Mouse (Mus musculus): Measurements from ENCODE around the gene Dact3. TPM values are rescaled to one million over a fixed set of nuclear protein-coding genes. Genes with fewer than 3 reads are reported as not detected.

Gene Dact3
- polyA plus RNA-seq, 1 experiment from 2014 or later: 2.6 TPM

DNA sequence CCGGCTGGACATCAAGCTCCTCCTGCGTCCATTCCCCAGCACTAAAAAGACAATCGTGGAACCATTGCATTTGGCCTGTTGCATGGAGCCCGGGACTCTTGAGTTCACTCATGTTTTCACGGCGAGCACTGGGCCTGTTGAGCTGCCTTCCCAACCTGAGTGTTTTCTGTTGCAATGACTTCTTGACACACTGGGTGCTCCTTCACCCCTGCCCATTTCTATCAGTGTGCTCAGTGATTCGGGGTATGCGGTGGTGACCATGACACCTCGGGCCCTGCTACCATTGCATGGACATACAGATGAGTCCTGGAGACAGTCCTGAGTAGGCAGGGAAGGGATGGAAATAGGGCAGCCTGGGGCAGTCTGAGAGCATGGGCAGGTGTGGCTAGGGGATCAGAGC, 2.6 kb upstream of the Dact3 start:
- no peak for ATAC-seq
- H3K9me3 ChIP-seq (ENCODE audit: control insufficient read depth, low read length): no peaks in the 10 kb centered on the region
- H3K4me3 ChIP-seq (replicated peaks; ENCODE audit: low read length): no peak overlapping the region
- H3K36me3 ChIP-seq (ENCODE audit: control insufficient read depth, insufficient read depth): no peaks in the 10 kb centered on the region
- WGBS: 92% methylated on average over 9 of the region's 9 CpGs
- H3K4me1 ChIP-seq (replicated peaks; ENCODE audit: control insufficient read depth, insufficient read depth, low read length): peaks cover 30% of the 10 kb centered on the region
- no peaks in the 10 kb centered on the region for H3K27me3 ChIP-seq (replicated peaks; ENCODE audit: control insufficient read depth, insufficient read depth, low read length)
- H3K9ac ChIP-seq (replicated peaks; ENCODE audit: low read depth, low read length): no peak overlapping the region
- H3K4me2 ChIP-seq (ENCODE audit: low read length): no peak overlapping the region
- no peak overlapping the region for H3K27ac ChIP-seq (ENCODE audit: low read length)

DNA sequence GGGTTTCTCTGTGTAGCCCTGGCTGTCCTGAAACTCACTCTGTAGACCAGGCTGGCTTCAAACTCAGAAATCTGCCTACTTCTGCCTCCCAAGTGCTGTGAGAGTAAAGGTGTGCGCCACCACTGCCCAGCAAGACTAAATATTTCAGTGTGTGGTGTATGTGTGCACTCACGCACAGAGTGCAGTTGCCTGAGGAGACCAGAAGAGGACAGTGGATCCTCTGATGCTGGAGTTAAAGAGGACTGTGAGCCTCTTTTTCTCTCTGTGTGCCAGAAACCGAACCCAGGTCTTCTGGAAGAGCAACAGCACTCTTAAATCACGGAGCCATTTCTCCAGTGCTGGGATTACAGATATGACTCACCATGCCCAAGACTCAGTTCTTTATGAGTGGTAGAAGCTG, 1.7 kb upstream of the Dact3 start:
- H3K9me3 ChIP-seq (ENCODE audit: control insufficient read depth, low read length): no peaks in the 10 kb centered on the region
- no peaks in the 10 kb centered on the region for H3K27me3 ChIP-seq (replicated peaks; ENCODE audit: control insufficient read depth, insufficient read depth, low read length)
- no peak overlapping the region; the same call in 1 of the 2 replicates for H3K4me2 ChIP-seq (ENCODE audit: low read length)
- no peak for ATAC-seq
- H3K9ac ChIP-seq (replicated peaks; ENCODE audit: low read depth, low read length): no peak overlapping the region
- H3K4me3 ChIP-seq (replicated peaks; ENCODE audit: low read length): no peak overlapping the region
- H3K4me1 ChIP-seq (replicated peaks; ENCODE audit: control insufficient read depth, insufficient read depth, low read length): peaks cover 30% of the 10 kb centered on the region
- no peak overlapping the region for H3K27ac ChIP-seq (ENCODE audit: low read length)
- no peaks in the 10 kb centered on the region for H3K36me3 ChIP-seq (ENCODE audit: control insufficient read depth, insufficient read depth)
- WGBS: 92% methylated on average over 4 of the region's 4 CpGs

DNA sequence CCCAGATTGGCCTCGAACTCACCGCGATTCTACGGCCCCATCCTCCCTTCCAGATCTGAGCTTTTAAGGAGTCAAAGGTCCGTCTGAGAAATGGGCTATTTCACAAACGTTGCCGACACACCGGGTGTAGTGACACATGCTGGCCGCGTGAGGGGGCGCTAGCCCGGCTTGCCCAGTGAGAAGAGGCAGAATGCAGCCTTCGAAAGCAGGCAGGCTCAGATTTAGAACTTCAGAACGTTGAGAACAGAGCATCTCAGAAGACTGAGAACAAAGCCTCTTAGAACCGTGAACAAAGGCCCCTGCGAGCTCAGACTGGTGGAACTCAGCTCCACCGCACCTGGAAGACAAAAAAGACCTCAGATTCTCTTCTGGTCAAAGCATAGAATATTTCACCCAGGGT, 927 bp upstream of the Dact3 start:
- no peak for ATAC-seq
- peaks cover 30% of the 10 kb centered on the region for H3K4me1 ChIP-seq (replicated peaks; ENCODE audit: control insufficient read depth, insufficient read depth, low read length)
- no peaks in the 10 kb centered on the region for H3K27me3 ChIP-seq (replicated peaks; ENCODE audit: control insufficient read depth, insufficient read depth, low read length)
- H3K4me3 ChIP-seq (replicated peaks; ENCODE audit: low read length): peak overlapping the region; percentile 44
- H3K36me3 ChIP-seq (ENCODE audit: control insufficient read depth, insufficient read depth): no peaks in the 10 kb centered on the region
- H3K9ac ChIP-seq (replicated peaks; ENCODE audit: low read depth, low read length): peak overlapping the region; percentile 33
- no peaks in the 10 kb centered on the region for H3K9me3 ChIP-seq (ENCODE audit: control insufficient read depth, low read length)
- peak overlapping the region; percentile 55 for H3K4me2 ChIP-seq (ENCODE audit: low read length)
- WGBS: 4% methylated on average over 17 of the region's 17 CpGs
- peak overlapping the region; percentile 90 for H3K27ac ChIP-seq (ENCODE audit: low read length)

DNA sequence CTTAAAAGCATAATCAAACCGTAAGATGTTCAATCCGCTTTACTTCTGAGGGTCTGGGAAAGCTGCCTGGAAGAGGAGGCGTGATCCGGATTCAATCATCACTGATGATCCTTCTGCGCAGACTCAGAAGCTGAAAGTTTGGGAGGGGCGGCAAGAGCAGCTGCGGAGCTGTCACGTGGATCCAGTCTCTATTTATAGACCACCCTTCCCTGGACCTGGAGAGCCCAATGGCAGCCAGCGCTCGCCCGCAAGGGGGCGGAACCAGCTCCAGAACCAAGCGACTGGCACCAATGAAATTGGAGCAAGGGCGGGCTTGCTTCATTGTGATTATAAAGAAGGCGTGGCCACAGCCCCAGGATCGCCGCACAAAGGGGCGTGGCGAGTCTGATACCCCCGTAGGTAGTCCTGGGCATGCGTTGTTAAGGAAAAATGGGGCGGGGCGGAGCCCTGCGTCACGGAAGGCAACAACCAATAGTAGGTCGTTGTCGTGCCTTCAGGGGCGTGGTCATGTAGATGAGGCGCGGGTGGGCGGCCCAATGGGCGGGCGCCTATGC, 284 bp upstream of the Dact3 start:
- under 1% methylated on average over 33 of the region's 33 CpGs for WGBS

DNA sequence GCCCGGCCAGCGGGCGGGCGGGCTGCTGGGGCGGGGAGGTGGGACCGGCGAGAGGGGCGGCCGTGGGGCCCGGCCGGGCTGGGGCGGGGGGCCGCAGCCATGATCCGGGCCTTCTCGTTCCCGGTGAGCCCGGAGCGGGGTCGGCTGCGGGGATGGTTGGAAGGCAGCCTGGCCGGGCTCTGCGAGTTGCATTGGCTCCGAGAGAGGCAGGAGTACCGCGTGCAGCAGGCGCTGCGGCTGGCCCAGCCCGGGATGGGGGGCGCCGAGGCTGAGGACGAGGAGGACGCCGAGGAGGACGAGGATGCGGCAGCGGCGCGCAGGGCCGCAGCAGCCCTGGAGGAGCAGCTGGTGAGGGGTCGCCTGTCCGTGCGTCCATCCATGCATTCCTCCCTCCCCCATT, 209 bp downstream of the Dact3 start:
- H3K9ac ChIP-seq (replicated peaks; ENCODE audit: low read depth, low read length): peak overlapping the region; percentile 86
- no peaks in the 10 kb centered on the region for H3K36me3 ChIP-seq (ENCODE audit: control insufficient read depth, insufficient read depth)
- H3K27me3 ChIP-seq (replicated peaks; ENCODE audit: control insufficient read depth, insufficient read depth, low read length): no peaks in the 10 kb centered on the region
- WGBS: under 1% methylated on average over 36 of the region's 42 CpGs
- peak overlapping the region; percentile 78 for H3K27ac ChIP-seq (ENCODE audit: low read length)
- peak; percentile 49 for ATAC-seq
- peak overlapping the region; percentile 86 for H3K4me3 ChIP-seq (replicated peaks; ENCODE audit: low read length)
- no peaks in the 10 kb centered on the region for H3K9me3 ChIP-seq (ENCODE audit: control insufficient read depth, low read length)
- peaks cover 29% of the 10 kb centered on the region for H3K4me1 ChIP-seq (replicated peaks; ENCODE audit: control insufficient read depth, insufficient read depth, low read length)
- peak overlapping the region; percentile 88 for H3K4me2 ChIP-seq (ENCODE audit: low read length)

More for the DNA sequence above, 284 bp upstream of the Dact3 start:
- peak; percentile 95 for ATAC-seq
- peak overlapping the region; percentile 86 for H3K4me3 ChIP-seq (replicated peaks; ENCODE audit: low read length)
- no peaks in the 10 kb centered on the region for H3K36me3 ChIP-seq (ENCODE audit: control insufficient read depth, insufficient read depth)
- H3K4me1 ChIP-seq (replicated peaks; ENCODE audit: control insufficient read depth, insufficient read depth, low read length): peaks cover 28% of the 10 kb centered on the region
- H3K4me2 ChIP-seq (ENCODE audit: low read length): peak overlapping the region; percentile 88
- peak overlapping the region; percentile 90 for H3K27ac ChIP-seq (ENCODE audit: low read length)
- H3K9ac ChIP-seq (replicated peaks; ENCODE audit: low read depth, low read length): peak overlapping the region; percentile 86
- H3K9me3 ChIP-seq (ENCODE audit: control insufficient read depth, low read length): no peaks in the 10 kb centered on the region
- H3K27me3 ChIP-seq (replicated peaks; ENCODE audit: control insufficient read depth, insufficient read depth, low read length): no peaks in the 10 kb centered on the region

DNA sequence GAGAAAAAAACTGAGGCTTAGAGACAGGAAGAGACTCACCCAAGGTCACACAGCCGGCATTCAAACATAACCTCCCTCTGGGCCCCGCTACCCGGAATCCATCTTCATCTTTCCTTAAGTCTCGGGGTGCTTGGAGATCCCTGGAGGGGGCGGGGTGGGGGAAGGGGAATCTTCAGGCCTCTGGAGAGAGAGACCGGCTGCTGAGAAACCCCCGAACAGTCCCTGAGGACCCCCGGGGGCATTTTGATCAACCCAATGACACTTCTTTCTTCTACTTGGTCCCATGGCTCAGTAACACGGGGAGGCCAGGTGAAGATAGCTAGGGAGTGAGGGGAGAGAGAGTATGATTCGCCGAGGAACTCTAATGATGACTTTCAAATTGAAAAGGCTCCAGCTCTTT, 889 bp downstream of the Dact3 start:
- peak overlapping the region; percentile 86 for H3K9ac ChIP-seq (replicated peaks; ENCODE audit: low read depth, low read length)
- peak overlapping the region; percentile 86 for H3K4me3 ChIP-seq (replicated peaks; ENCODE audit: low read length)
- H3K27me3 ChIP-seq (replicated peaks; ENCODE audit: control insufficient read depth, insufficient read depth, low read length): no peaks in the 10 kb centered on the region
- H3K4me1 ChIP-seq (replicated peaks; ENCODE audit: control insufficient read depth, insufficient read depth, low read length): peaks cover 30% of the 10 kb centered on the region
- H3K36me3 ChIP-seq (ENCODE audit: control insufficient read depth, insufficient read depth): no peaks in the 10 kb centered on the region
- no peaks in the 10 kb centered on the region for H3K9me3 ChIP-seq (ENCODE audit: control insufficient read depth, low read length)
- WGBS: 11% methylated on average over 11 of the region's 11 CpGs
- ATAC-seq: no peak
- no peak overlapping the region for H3K27ac ChIP-seq (ENCODE audit: low read length)
- H3K4me2 ChIP-seq (ENCODE audit: low read length): peak overlapping the region; percentile 88

DNA sequence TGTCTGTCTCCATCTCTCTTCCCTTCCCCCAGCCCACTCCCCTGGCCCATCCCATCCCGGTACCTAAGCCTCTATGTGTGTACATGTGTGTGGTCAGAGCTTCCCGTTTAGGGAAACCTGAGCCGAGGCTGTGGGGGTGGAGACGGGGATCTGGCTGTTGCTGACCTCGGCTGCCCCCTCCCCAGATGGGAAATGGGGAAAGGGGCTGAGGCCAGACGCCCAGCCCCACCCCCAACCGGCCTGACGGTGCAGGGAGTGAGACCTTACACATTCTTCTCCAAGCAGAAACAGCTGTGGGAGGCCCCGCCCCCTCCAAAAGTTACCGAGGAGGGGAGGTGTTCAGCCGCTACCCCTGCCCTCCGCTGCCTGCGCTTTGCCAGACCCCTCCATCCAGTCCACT, 1.5 kb downstream of the Dact3 start:
- H3K4me1 ChIP-seq (replicated peaks; ENCODE audit: control insufficient read depth, insufficient read depth, low read length): peaks cover 30% of the 10 kb centered on the region
- 10% methylated on average over 13 of the region's 13 CpGs for WGBS

DNA sequence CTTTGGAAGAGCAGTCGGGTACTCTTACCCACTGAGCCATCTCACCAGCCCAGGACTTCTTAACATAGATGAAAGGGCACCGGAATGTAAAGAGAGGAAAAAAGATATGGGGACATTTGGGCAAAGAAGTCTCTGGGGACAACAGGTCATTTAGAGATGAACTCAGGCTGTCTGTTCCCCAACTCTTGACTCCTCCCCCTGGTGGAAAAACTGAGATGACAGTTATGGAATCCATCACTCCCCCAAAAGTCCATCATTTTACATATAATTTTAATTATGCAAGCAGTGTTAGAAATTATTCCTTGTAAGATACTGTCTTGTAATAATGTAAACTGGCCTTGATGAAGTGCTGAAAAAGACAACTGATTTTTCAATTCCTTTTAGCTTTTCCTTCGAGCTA, 2.6 kb downstream of the Dact3 start:
- no peaks in the 10 kb centered on the region for H3K9me3 ChIP-seq (ENCODE audit: control insufficient read depth, low read length)
- H3K27ac ChIP-seq (ENCODE audit: low read length): no peak overlapping the region
- ATAC-seq: no peak
- 88% methylated on average over 3 of the region's 3 CpGs for WGBS
- H3K27me3 ChIP-seq (replicated peaks; ENCODE audit: control insufficient read depth, insufficient read depth, low read length): no peaks in the 10 kb centered on the region
- H3K4me3 ChIP-seq (replicated peaks; ENCODE audit: low read length): no peak overlapping the region
- H3K36me3 ChIP-seq (ENCODE audit: control insufficient read depth, insufficient read depth): no peaks in the 10 kb centered on the region
- H3K9ac ChIP-seq (replicated peaks; ENCODE audit: low read depth, low read length): no peak overlapping the region
- H3K4me1 ChIP-seq (replicated peaks; ENCODE audit: control insufficient read depth, insufficient read depth, low read length): peaks cover 27% of the 10 kb centered on the region
- H3K4me2 ChIP-seq (ENCODE audit: low read length): no peak overlapping the region

More for the DNA sequence above, 1.5 kb downstream of the Dact3 start:
- no peaks in the 10 kb centered on the region for H3K36me3 ChIP-seq (ENCODE audit: control insufficient read depth, insufficient read depth)
- no peak overlapping the region for H3K27ac ChIP-seq (ENCODE audit: low read length)
- peak overlapping the region; percentile 88 for H3K4me2 ChIP-seq (ENCODE audit: low read length)
- peak overlapping the region; percentile 35 for H3K9ac ChIP-seq (replicated peaks; ENCODE audit: low read depth, low read length)
- ATAC-seq: no peak
- no peaks in the 10 kb centered on the region for H3K27me3 ChIP-seq (replicated peaks; ENCODE audit: control insufficient read depth, insufficient read depth, low read length)
- H3K9me3 ChIP-seq (ENCODE audit: control insufficient read depth, low read length): no peaks in the 10 kb centered on the region
- peak overlapping the region; percentile 86 for H3K4me3 ChIP-seq (replicated peaks; ENCODE audit: low read length)

DNA sequence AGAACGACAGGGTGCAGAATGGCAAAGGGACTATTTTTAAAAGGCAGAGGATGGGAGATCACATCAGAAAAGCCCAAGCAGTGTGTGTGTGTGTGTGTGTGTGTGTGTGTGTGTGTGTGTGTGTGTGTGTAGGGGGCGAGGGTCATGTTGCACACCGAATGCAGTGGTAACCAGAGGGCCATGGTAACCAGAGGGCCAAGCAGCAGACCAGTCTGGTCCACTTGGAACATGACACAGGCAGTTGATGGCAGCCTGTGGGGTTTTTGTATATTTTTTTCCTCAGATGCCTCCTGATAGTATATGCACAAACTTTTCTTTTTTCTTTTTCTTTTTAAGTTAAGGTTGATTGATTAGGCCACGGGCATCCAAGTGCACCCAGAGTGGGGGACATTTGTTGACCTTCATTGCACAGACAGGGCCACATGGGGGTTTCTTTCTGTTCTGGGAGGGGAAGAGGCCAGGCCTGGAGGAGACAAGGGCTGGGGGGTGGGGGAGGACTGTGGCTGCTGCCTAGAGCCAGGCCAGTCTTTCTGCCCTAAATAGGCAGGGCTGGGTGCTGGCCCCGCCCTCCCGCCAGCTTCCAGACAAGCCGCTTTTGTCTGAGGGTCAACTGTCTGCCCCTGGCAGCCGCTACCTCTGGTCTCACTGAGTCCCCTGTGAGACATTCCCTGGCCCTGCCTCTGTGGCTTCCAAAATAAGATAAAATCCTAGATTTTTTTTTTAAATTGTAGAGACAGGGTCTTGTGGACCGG, 4.9 kb downstream of the Dact3 start:
- peaks cover 24% of the 10 kb centered on the region for H3K4me1 ChIP-seq (replicated peaks; ENCODE audit: control insufficient read depth, insufficient read depth, low read length)
- H3K9me3 ChIP-seq (ENCODE audit: control insufficient read depth, low read length): no peaks in the 10 kb centered on the region; the same call in 1 of the 2 replicates
- H3K4me3 ChIP-seq (replicated peaks; ENCODE audit: low read length): no peak overlapping the region
- 23% methylated on average over 9 of the region's 9 CpGs for WGBS
- H3K27ac ChIP-seq (ENCODE audit: low read length): no peak overlapping the region
- H3K36me3 ChIP-seq (ENCODE audit: control insufficient read depth, insufficient read depth): no peaks in the 10 kb centered on the region
- H3K27me3 ChIP-seq (replicated peaks; ENCODE audit: control insufficient read depth, insufficient read depth, low read length): peaks cover 9% of the 10 kb centered on the region
- H3K9ac ChIP-seq (replicated peaks; ENCODE audit: low read depth, low read length): 0 out of 2 replicates have a peak overlapping the region, but pooled peaks have one; percentile 18
- H3K4me2 ChIP-seq (ENCODE audit: low read length): no peak overlapping the region
- ATAC-seq: no peak
